Mouse (Mus musculus) CD4-positive naive resting alpha-beta T cell, adult 76 days (primary cell): Measurements from ENCODE around the gene Gm5269. TPM values are rescaled to one million over a fixed set of nuclear protein-coding genes. Genes with fewer than 3 reads are reported as not detected.

Experiments
- total RNA-seq: library from RNA; stranded (reverse); gene quantifications from one replicate; pipeline ENCODE4 v1.2.4, GENCODE M21; 2023

Gm5269 gene
- not detected for total RNA-seq

DNA sequence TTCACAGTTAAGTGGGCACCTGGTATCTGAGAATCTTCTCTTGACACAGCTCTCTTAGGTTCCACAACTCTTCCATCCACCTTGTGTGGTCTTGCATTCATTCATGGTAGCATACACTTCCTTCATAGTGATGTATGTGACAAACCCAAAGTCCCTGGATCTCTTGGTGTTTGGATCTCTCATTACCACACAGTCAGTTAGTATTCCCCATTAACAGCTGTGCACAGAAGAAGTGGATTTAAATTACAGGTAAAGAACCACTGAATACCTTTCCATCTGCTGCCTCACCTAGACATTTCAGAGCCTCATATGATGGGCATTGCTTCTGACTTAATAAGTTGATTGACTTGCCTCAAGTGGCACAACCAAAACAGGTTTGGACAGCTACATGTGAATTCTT is at the start of gene Gm5269:
Gene Gm5269, minus strand, starts transcription at position 101 of the 400 bp plus-strand sequence.

DNA sequence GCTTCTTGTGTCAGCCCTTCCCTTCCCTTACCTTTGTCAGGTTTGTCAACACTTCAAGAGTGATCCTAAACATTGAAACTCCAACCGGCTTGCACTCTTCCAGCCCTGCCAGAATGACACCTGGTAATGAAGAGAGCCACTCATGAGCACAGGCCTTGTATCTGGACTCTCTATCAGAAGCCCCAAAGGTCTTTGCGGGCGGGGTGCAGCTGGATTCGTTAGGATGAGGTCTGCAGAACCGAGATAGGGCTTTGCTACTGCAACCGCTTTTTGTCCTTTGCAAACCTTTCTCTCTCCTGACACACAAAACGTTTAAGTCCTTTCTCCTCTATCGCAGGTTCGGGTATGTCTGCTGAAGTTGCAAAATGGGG is 36.3 kb upstream of the Gm5269 start, which contains the start of gene Slc40a1:
Gene Slc40a1, minus strand, starts transcription at position 131 of the 371 bp plus-strand sequence.

Other genes starting within 250 kb of the Gm5269 start
- 70.0 TPM for gene Wdr75, start 95.1 kb downstream of the Gm5269 start, total RNA-seq
- 8.9 TPM for gene Slc40a1, start 36.2 kb upstream of the Gm5269 start, total RNA-seq
- gene Dnah7b, start 176.0 kb upstream of the Gm5269 start, total RNA-seq = 1.5 TPM